Mouse (Mus musculus): ENCODE results near the gene Mrpl4.

GRCm38 (mm10) chr9:21002627-21003551 lies at the start of gene Mrpl4:
- no peak for TF ChIP-seq EP300 (IDR thresholded peaks at IDR 0.05; ENCODE audit: low read depth)
- 0 out of 2 replicates have a peak, but pooled peaks have one; percentile 6 for TF ChIP-seq CTCF (IDR thresholded peaks at IDR 0.05; ENCODE audit: low read depth)
